Mouse (Mus musculus) liver, embryonic 14.5 days (tissue): ENCODE results near the gene Furin.

Experiments used
- CTCF ChIP-seq: IDR thresholded peaks from 2 replicates; pipeline ENCODE4 v1.5.1; 2016; ENCODE audit warnings: antibody characterized with exemption, low read depth, control low read depth
- EP300 ChIP-seq: IDR thresholded peaks from 2 replicates; pipeline ENCODE4 v1.6.1; 2016; ENCODE audit warnings: antibody characterized with exemption, low read depth

DNA sequence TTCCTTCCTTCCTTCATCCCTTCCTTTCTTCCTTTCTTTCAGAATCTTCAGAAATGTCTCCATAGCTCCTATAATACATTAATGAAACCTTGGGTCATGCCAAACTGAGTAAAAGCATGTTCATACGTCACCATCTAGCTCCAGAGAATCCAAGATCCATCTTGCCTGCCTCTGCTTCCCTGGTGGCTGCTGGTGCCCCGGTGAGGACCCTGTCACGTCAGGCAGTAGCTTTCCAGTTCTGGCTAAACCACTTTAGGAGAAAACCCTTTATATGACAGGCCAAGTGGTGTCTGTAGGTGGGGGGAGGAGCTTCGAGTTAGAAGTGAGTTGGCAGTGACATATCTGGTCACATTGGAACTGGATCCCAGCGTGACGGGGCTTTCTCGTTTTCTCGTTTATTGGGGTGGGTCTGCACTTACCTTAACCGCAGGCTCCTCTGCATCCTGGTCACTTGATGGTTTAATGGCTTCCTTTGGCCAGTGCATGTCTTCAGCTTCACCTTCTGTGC lies at the start of gene Furin:
- no peak for TF ChIP-seq CTCF
- no peak for TF ChIP-seq EP300
